Comparison of ENCODE assay signal across 23 mouse cellular contexts in the genomic region with DNA sequence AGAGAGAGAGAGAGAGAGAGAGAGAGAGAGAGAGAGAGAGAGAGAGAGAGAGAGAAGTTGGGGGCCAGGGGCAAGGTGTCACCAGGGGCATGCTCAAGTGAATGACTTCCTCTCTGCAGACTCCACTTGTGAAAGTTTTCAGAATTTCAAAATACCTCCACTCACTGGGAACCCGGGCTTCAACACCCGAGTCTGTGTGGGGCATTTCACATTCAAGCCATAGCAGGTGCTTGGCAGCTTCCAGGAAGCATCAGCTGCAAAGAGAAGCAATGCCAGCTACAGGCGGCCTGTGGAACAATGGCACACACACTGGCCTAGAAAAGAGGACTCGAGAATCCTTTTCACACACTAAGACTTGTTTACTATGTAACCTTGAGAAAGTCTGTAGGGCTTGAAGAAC. TPM values are rescaled to one million over a fixed set of nuclear protein-coding genes. Genes with fewer than 3 reads are reported as not detected.
DNase-seq lines count a peak whose midpoint lies in the region; ATAC-seq and TF ChIP-seq lines count a peak whose summit lies in the region.
"Had no signal": no experiment of that assay in that cellular context is flagged by ENCODE, and none has a peak within 500 bp of the region (broad histone marks: within the 10 kb centered on the region; RNA-seq: fewer than 3 reads in every experiment).

No protein-coding gene starts in this region.

- no peaks in the 10 kb centered on the region for H3K36me3 ChIP-seq in hindbrain, postnatal 0 days (ENCODE audit: insufficient read depth, low read length)
- H3K36me3 ChIP-seq in hindbrain, embryonic 10.5 days: no peaks in the 10 kb centered on the region
- no peaks in the 10 kb centered on the region for H3K36me3 ChIP-seq in midbrain, postnatal 0 days (ENCODE audit: insufficient read depth, low read length)
- no peaks in the 10 kb centered on the region for H3K36me3 ChIP-seq in midbrain, embryonic 16.5 days (ENCODE audit: control insufficient read depth, insufficient read depth, low read length)
- H3K36me3 ChIP-seq: forebrain, embryonic 10.5 days; heart, embryonic 15.5 days; hindbrain, embryonic 15.5 days; limb, embryonic 10.5 days; midbrain, embryonic 15.5 days had no signal

- H3K27me3 ChIP-seq in hindbrain, postnatal 0 days (ENCODE audit: insufficient read depth, low read length): no peaks in the 10 kb centered on the region
- peaks cover 18% of the 10 kb centered on the region for H3K27me3 ChIP-seq in hindbrain, embryonic 10.5 days (ENCODE audit: insufficient read depth, poor library complexity, severe bottlenecking)
- no peaks in the 10 kb centered on the region for H3K27me3 ChIP-seq in midbrain, postnatal 0 days (ENCODE audit: insufficient read depth, low read length)
- no peaks in the 10 kb centered on the region for H3K27me3 ChIP-seq in midbrain, embryonic 16.5 days (ENCODE audit: control insufficient read depth, insufficient read depth, low read depth, low read length)
- H3K27me3 ChIP-seq: CH12.LX; hindbrain, embryonic 15.5 days; midbrain, embryonic 15.5 days had no signal

- no peak overlapping the region for H3K4me3 ChIP-seq in hindbrain, postnatal 0 days (ENCODE audit: low read length)
- no peak overlapping the region for H3K4me3 ChIP-seq in hindbrain, embryonic 10.5 days
- no peak overlapping the region for H3K4me3 ChIP-seq in midbrain, postnatal 0 days (ENCODE audit: low read depth, low read length)
- no peak overlapping the region for H3K4me3 ChIP-seq in midbrain, embryonic 16.5 days (ENCODE audit: low read depth, low read length)
- H3K4me3 ChIP-seq: forebrain, embryonic 10.5 days; heart, embryonic 15.5 days; hindbrain, embryonic 15.5 days; limb, embryonic 10.5 days; megakaryocyte, embryonic 14.5 days; midbrain, embryonic 15.5 days had no signal

- no peaks in the 10 kb centered on the region for H3K4me1 ChIP-seq in hindbrain, postnatal 0 days (ENCODE audit: insufficient read depth, low read length)
- H3K4me1 ChIP-seq in hindbrain, embryonic 10.5 days (replicated peaks): 0 out of 2 replicates have a peak, but pooled peaks cover 7% of the 10 kb centered on the region
- H3K4me1 ChIP-seq in midbrain, postnatal 0 days (ENCODE audit: insufficient read depth, low read length): no peaks in the 10 kb centered on the region
- H3K4me1 ChIP-seq in midbrain, embryonic 16.5 days (ENCODE audit: control insufficient read depth, insufficient read depth, low read length): peaks cover 7% of the 10 kb centered on the region; the same call in 1 of the 2 replicates
- H3K4me1 ChIP-seq: heart, embryonic 15.5 days; megakaryocyte, embryonic 14.5 days; midbrain, embryonic 15.5 days had no signal

- no peak overlapping the region for H3K9ac ChIP-seq in hindbrain, postnatal 0 days (replicated peaks; ENCODE audit: low read length)
- H3K9ac ChIP-seq in midbrain, postnatal 0 days (replicated peaks; ENCODE audit: low read length, poor library complexity, severe bottlenecking): no peak overlapping the region
- H3K9ac ChIP-seq in midbrain, embryonic 16.5 days (ENCODE audit: low read depth, low read length): no peak overlapping the region
- H3K9ac ChIP-seq: heart, embryonic 15.5 days; hindbrain, embryonic 15.5 days; lung, embryonic 14.5 days; midbrain, embryonic 15.5 days had no signal

- no peak overlapping the region for H3K27ac ChIP-seq in hindbrain, postnatal 0 days
- no peak overlapping the region for H3K27ac ChIP-seq in hindbrain, embryonic 10.5 days
- no peak overlapping the region for H3K27ac ChIP-seq in midbrain, postnatal 0 days (ENCODE audit: low read depth, low read length)
- H3K27ac ChIP-seq in midbrain, embryonic 16.5 days (ENCODE audit: low read length): no peak overlapping the region
- H3K27ac ChIP-seq: forebrain, embryonic 10.5 days; heart, embryonic 15.5 days; hindbrain, embryonic 15.5 days; limb, embryonic 10.5 days; midbrain, embryonic 15.5 days; stomach, postnatal 0 days had no signal

- ATAC-seq in hindbrain, postnatal 0 days: peak; percentile 60; the same call in 1 of the 2 replicates
- ATAC-seq in midbrain, postnatal 0 days (ENCODE audit: low FRiP score): no peak
- no peak for ATAC-seq in midbrain, embryonic 16.5 days
- ATAC-seq: midbrain, embryonic 15.5 days had no signal

- no peaks in the 10 kb centered on the region for H3K9me3 ChIP-seq in hindbrain, postnatal 0 days (ENCODE audit: low read length)
- no peaks in the 10 kb centered on the region for H3K9me3 ChIP-seq in hindbrain, embryonic 10.5 days
- H3K9me3 ChIP-seq in midbrain, postnatal 0 days (ENCODE audit: low read length): no peaks in the 10 kb centered on the region
- H3K9me3 ChIP-seq in midbrain, embryonic 16.5 days (replicated peaks; ENCODE audit: control insufficient read depth, low read length, poor library complexity, severe bottlenecking): no peaks in the 10 kb centered on the region
- H3K9me3 ChIP-seq: forebrain, embryonic 10.5 days; heart, embryonic 15.5 days; hindbrain, embryonic 15.5 days; limb, embryonic 10.5 days; midbrain, embryonic 15.5 days had no signal

- no peak for TF ChIP-seq CTCF in hindbrain, postnatal 0 days (IDR thresholded peaks at IDR 0.05; ENCODE audit: low read depth)
- no peak for TF ChIP-seq CTCF in midbrain, postnatal 0 days (IDR thresholded peaks at IDR 0.05)

- no peak overlapping the region for H3K4me2 ChIP-seq in hindbrain, postnatal 0 days (ENCODE audit: low read depth, low read length)
- H3K4me2 ChIP-seq in midbrain, postnatal 0 days (ENCODE audit: low read depth, low read length, poor library complexity, severe bottlenecking): no peak overlapping the region
- no peak overlapping the region for H3K4me2 ChIP-seq in midbrain, embryonic 16.5 days (ENCODE audit: low read length)
- H3K4me2 ChIP-seq: heart, embryonic 15.5 days; hindbrain, embryonic 15.5 days; liver, embryonic 11.5 days; lung, embryonic 14.5 days; midbrain, embryonic 15.5 days had no signal

- 23% methylated on average over 4 of the region's 4 CpGs for WGBS in hindbrain, postnatal 0 days
- 64% methylated on average over 4 of the region's 4 CpGs for WGBS in hindbrain, embryonic 10.5 days
- WGBS in midbrain, postnatal 0 days: 39% methylated on average over 4 of the region's 4 CpGs
- 38% methylated on average over 4 of the region's 4 CpGs for WGBS in midbrain, embryonic 16.5 days

- DNase-seq in cerebellum, postnatal 10 days: peak; percentile 50 to 63
- DNase-seq in cerebellum, postnatal 36 days: no peak
- DNase-seq in hindbrain, postnatal 0 days (ENCODE audit: low spot score): peak; percentile 62
- DNase-seq in hindbrain, embryonic 10.5 days (ENCODE audit: low spot score): no peak
- DNase-seq in midbrain, postnatal 0 days (ENCODE audit: low spot score): peak; percentile 66
- DNase-seq in thymus, postnatal 25 days: peak; percentile 47
- no peak for DNase-seq in gastrocnemius, adult 18-20 months (ENCODE audit: low spot score)
- DNase-seq: adrenal gland, postnatal 10 days; cerebellum, adult 2 months; heart, adult 18-20 months; kidney, adult 18-20 months; kidney, postnatal 10 days; lung, embryonic 14.5 days had no signal

RNA-seq across cellular contexts. Expression of a gene that starts 32.3 kb away (rescaled TPM):
- 0.47 and 0.52 TPM in 2 replicates for total RNA-seq in hindbrain, postnatal 0 days (2014; rRNA removed)
- polyA plus RNA-seq in hindbrain, postnatal 0 days (2015; fragmentation: Nextera tagmentation; extraction: Ambion mirVana): 1.0 and 1.1 TPM in 2 replicates
- polyA plus RNA-seq in hindbrain, embryonic 10.5 days (2016; fragmentation: Nextera tagmentation; extraction: Ambion mirVana): 1.0 and 1.1 TPM in 2 replicates
- total RNA-seq in midbrain, postnatal 0 days (2014; rRNA removed): 0.44 and 0.61 TPM in 2 replicates
- 0.47 and 0.61 TPM in 2 replicates for polyA plus RNA-seq in midbrain, postnatal 0 days (2015; fragmentation: Nextera tagmentation; extraction: Ambion mirVana)
- polyA plus RNA-seq in midbrain, embryonic 16.5 days (2015; fragmentation: Nextera tagmentation; extraction: Ambion mirVana): 0.45 and 0.89 TPM in 2 replicates
- total RNA-seq in gastrocnemius, adult 18-20 months (2021): under 1 TPM; 0.12 to 0.27 TPM

Comparison
In these comparisons a context has a peak if more than half of its experiments do, and no peak if none do; other contexts are left out.
1. DNase-seq: peak in cerebellum, postnatal 10 days (2 of 2), hindbrain, postnatal 0 days (single experiment), midbrain, postnatal 0 days (single experiment) and thymus, postnatal 25 days (single experiment); none in cerebellum, postnatal 36 days (0 of 2), hindbrain, embryonic 10.5 days (single experiment) and gastrocnemius, adult 18-20 months (single experiment).